Mouse (Mus musculus) liver, adult 2 months (tissue): ENCODE data around the gene Limk2. TPM values are rescaled to one million over a fixed set of nuclear protein-coding genes. Genes with fewer than 3 reads are reported as not detected.

Source experiments
- DNase-seq: peaks from one replicate; pipeline ENCODE4 v3.0.0-alpha.2; 2011; ENCODE audit warnings: low read depth, low spot score; ENCODE audit errors: extremely low read depth
- H3K27ac ChIP-seq: fragments of 200-500 bp; replicated peaks from 2 replicates; pipeline ENCODE4 v1.5.1; 2012; ENCODE audit warnings: low read depth, mild to moderate bottlenecking, control low read depth, inconsistent platforms, low read length; ENCODE audit not compliant: insufficient read depth
- H3K27me3 ChIP-seq: fragments of 200-500 bp; 2 replicates; pipeline ENCODE4 v1.6.1; 2012; ENCODE audit warnings: mild to moderate bottlenecking, moderate library complexity, low read length, inconsistent platforms; ENCODE audit not compliant: control insufficient read depth, insufficient read depth
- H3K36me3 ChIP-seq: fragments of 200-500 bp; 2 replicates; pipeline ENCODE4 v1.6.1; 2012; ENCODE audit warnings: low read length, inconsistent platforms; ENCODE audit not compliant: control insufficient read depth, insufficient read depth
- H3K4me1 ChIP-seq: fragments of 200-500 bp; 2 replicates; pipeline ENCODE4 v1.6.1; 2011; ENCODE audit warnings: low read length; ENCODE audit not compliant: control insufficient read depth, insufficient read depth
- H3K4me3 ChIP-seq: fragments of 200-500 bp; 2 replicates; pipeline ENCODE4 v1.5.1; 2011; ENCODE audit warnings: low read depth, mild to moderate bottlenecking, control low read depth, low read length, moderate library complexity; ENCODE audit not compliant: insufficient read depth
- H3K79me2 ChIP-seq: fragments of 200-500 bp; 2 replicates; pipeline ENCODE4 v1.6.1; 2012; ENCODE audit warnings: inconsistent platforms, mild to moderate bottlenecking, low read length, moderate library complexity; ENCODE audit not compliant: control insufficient read depth, insufficient read depth
- H3K9ac ChIP-seq: fragments of 200-500 bp; 2 replicates; pipeline ENCODE4 v1.6.1; 2012; ENCODE audit warnings: low read depth, mild to moderate bottlenecking, control low read depth, inconsistent platforms, low read length
- CTCF ChIP-seq: fragments of 200-500 bp; IDR thresholded peaks from 2 replicates; pipeline ENCODE4 v1.5.1; 2011; ENCODE audit warnings: low read depth, low read length, control low read depth
- POLR2A ChIP-seq: fragments of 200-500 bp; IDR thresholded peaks from 2 replicates; pipeline ENCODE4 v1.6.1; 2011; ENCODE audit warnings: low read length, control low read depth; ENCODE audit not compliant: insufficient read depth; ENCODE audit errors: extremely low read depth
- WGBS: fragments of 180-500 bp; shearing (Covaris S2); methylation state at CpG from one replicate; pipeline ENCODE4 v1.1.7; 2018; 5-methylcytosine and 5-hydroxymethylcytosine counted together
- polyA plus RNA-seq: library from polyadenylated mRNA; depleted of rRNA; stranded (reverse); fragments of >200 nt; gene quantifications from 2 replicates; pipeline ENCODE4 v1.2.3, GENCODE M21; 2012
- total RNA-seq: library from RNA; depleted of rRNA; stranded (reverse); fragments of >200 nt; gene quantifications from 2 replicates; pipeline ENCODE4 v1.2.3, GENCODE M21; 2014

Gene Limk2
- total and polyA plus RNA-seq, 2 experiments = 7.2 to 9.1 TPM

DNA sequence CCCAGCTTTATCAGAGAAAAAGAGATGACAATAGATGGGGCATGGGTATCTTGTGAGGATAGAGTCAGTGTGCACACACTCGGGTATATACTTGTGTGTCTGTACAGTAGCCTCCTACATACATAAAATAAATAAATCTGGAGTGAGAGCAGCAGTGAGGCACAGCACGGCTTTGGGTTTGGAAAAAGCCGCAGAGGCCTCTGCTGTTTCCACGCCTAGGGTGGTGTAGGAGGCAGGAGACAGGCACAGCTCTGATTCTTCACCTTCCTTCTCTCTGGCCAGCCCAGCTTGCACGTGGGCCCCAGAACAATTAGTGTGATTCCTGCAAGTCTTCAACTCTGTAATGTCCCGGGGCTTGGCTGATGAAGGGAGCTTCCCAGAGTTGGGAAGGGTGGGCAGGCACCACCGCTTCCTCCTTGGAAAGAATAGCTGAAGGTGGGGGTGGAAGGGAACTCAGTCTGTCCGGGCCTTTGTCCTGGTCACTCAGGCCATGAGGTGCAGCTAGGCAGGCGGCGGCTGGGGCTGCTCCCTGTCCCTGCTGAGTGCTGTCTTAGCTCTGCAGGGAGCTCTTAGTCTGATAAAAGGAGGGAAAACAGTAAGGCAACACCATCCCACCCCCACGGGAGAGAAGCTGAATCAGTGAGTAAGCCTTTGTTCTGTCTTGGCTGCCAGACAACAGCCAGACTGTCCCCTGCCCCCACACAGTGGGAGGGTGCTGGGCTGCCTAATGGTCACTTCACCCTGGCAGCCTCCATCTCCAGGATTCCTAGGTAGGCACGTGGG is 71.6 kb downstream of the Limk2 start:
- no peaks in the 10 kb centered on the region; the same call in 1 of the 2 replicates for H3K27me3 ChIP-seq
- WGBS = 57% methylated on average over 12 of the region's 12 CpGs
- H3K9ac ChIP-seq = no peak overlapping the region
- no peaks in the 10 kb centered on the region for H3K79me2 ChIP-seq
- TF ChIP-seq POLR2A (no peak), CTCF (no peak)
- H3K4me1 ChIP-seq = no peaks in the 10 kb centered on the region
- no peak for DNase-seq
- H3K27ac ChIP-seq = no peak overlapping the region
- H3K36me3 ChIP-seq = no peaks in the 10 kb centered on the region
- H3K4me3 ChIP-seq = no peak overlapping the region

DNA sequence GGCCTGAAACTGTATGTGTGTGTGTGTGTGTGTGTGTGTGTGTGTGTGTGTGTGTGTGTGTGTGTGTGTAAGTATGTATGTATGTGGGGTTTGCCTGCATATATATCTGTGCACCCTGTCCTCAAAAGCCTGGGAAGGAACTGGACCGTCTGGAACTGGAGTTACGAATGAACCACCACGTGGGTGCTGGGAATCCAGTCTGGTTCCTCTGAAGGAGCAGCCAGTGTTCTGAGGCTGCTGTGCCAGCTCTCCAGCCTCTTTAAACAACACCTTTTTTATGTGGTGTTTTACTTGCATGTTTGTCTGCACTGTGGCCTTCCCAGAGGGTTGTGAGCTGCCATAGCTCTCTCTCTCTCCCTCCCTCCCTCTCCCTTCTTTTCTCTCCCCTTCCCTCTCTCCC is 72.4 kb downstream of the Limk2 start:
- Histone ChIP-seq H3K4me1 (peaks cover 3% of the 10 kb centered on the region; the same call in 1 of the 2 replicates), H3K27ac (no peak overlapping the region), H3K27me3 (peaks cover 6% of the 10 kb centered on the region), H3K9ac (no peak overlapping the region), H3K79me2 (no peaks in the 10 kb centered on the region), H3K4me3 (no peak overlapping the region), H3K36me3 (no peaks in the 10 kb centered on the region)
- WGBS = 77% methylated on average over 3 of the region's 3 CpGs
- no peak for DNase-seq
- no peak for TF ChIP-seq POLR2A
- no peak for TF ChIP-seq CTCF

DNA sequence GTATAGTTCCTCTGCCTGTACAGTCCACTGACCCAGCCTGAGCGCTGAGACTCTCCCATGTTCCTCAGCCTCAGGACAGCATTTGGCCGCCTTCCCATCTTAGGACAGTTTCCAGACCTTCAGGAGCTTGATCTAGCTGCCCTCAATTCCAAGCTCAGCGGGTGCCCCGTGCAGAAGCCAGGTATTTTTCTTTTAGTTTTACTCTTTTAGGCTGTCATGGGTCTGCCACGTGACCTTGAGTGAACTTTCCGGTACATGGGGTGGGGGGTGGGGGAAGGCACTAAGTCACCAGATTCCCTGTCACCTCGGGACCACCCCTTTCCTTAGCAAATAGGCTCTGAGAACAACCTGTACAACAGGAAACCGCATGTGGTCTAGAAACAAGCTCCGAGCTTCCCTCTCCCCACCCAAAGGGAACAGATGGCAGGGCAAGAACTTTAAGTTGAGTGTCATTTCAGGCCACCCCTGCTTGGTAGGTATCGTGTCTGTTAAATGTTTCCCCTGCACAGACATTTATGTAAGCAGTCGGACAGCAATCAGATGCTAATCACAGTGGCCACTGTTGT is 73.3 kb downstream of the Limk2 start:
- H3K27me3 ChIP-seq = peaks cover 6% of the 10 kb centered on the region
- no peaks in the 10 kb centered on the region for H3K36me3 ChIP-seq
- peaks cover 3% of the 10 kb centered on the region; the same call in 1 of the 2 replicates for H3K4me1 ChIP-seq
- WGBS = 46% methylated on average over 11 of the region's 11 CpGs
- H3K4me3 ChIP-seq = no peak overlapping the region
- peak; percentile 9 for DNase-seq
- no peak for TF ChIP-seq POLR2A
- no peak for TF ChIP-seq CTCF
- no peaks in the 10 kb centered on the region for H3K79me2 ChIP-seq
- H3K27ac ChIP-seq = no peak overlapping the region
- H3K9ac ChIP-seq = no peak overlapping the region

DNA sequence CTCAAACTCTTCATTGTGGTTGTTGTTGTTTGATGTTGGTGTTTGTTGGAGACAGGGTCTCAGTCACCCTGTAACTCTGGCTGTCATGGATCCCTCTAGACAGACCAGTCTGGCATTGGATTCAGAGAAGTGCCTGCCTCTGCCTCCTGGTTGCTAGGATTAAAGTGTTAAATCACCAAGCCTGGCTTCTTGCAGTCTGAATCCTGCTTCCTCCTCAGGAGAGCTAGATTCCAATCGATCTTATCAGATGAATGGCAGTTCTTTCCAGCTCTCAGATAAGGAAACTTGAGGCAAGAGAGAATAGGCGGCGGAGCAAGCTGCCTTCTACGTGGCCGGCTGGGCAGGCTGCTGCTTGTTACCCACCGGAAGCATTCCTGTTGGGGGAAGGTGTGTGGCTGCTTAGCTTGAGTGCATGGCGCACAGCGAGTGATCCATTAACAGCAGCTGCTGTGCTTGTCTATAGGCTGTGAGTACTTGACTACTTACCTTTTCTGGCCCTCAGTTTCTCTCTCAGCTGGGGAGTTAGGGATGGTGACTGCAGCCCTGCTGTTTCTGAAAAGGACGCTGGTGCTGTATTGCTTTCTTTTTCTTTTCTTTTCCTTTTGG is 74.2 kb downstream of the Limk2 start:
- Histone ChIP-seq H3K36me3 (no peaks in the 10 kb centered on the region), H3K27ac (no peak overlapping the region), H3K27me3 (peaks cover 6% of the 10 kb centered on the region), H3K4me1 (peaks cover 3% of the 10 kb centered on the region; the same call in 1 of the 2 replicates), H3K79me2 (no peaks in the 10 kb centered on the region), H3K9ac (no peak overlapping the region), H3K4me3 (no peak overlapping the region)
- no peak for DNase-seq
- TF ChIP-seq POLR2A = no peak
- TF ChIP-seq CTCF = no peak
- 61% methylated on average over 9 of the region's 9 CpGs for WGBS

DNA sequence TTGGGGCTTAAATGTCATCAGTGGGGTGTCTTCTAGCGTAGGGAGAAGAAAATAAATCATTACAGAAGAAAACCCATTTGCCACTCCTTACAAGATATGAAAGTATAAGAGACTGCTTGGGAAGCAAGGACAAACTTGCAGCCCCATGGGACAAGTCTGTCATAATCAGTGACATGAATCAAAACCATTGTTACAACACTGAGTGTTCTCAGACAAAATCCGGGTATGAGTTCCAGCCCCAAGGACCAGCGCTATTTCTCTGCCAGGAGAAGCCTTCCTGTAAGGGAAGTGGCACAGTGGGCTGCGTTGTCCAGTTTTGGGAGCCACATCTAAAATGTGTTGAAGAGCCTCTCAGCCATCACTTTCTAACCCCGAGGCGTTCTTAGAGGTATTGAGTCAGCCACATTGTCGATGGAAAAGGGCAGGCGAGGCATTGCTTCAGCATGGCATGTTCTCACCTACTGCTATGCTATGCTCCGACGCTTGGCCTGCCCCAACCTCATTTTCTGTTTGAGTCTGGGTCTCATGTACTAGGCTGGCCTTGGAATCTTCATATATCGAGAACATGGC is 74.8 kb downstream of the Limk2 start:
- Histone ChIP-seq H3K27me3 (peaks cover 6% of the 10 kb centered on the region), H3K27ac (no peak overlapping the region), H3K36me3 (no peaks in the 10 kb centered on the region), H3K79me2 (no peaks in the 10 kb centered on the region), H3K4me1 (peaks cover 3% of the 10 kb centered on the region; the same call in 1 of the 2 replicates), H3K4me3 (no peak overlapping the region), H3K9ac (no peak overlapping the region)
- TF ChIP-seq POLR2A = no peak
- no peak for TF ChIP-seq CTCF
- DNase-seq = no peak
- WGBS = 93% methylated on average over 11 of the region's 11 CpGs
